Mouse (Mus musculus): ENCODE measurements around the gene Thsd4. TPM values are rescaled to one million over a fixed set of nuclear protein-coding genes. Genes with fewer than 3 reads are reported as not detected.
"Not testable (repeated sequence)": the region's sequence is repeated elsewhere in the genome, so short reads cannot be mapped to it uniquely, and the experiment has no call there.

Gene Thsd4
- total RNA-seq, 1 experiment from 2014 or later: 7.2 TPM

DNA sequence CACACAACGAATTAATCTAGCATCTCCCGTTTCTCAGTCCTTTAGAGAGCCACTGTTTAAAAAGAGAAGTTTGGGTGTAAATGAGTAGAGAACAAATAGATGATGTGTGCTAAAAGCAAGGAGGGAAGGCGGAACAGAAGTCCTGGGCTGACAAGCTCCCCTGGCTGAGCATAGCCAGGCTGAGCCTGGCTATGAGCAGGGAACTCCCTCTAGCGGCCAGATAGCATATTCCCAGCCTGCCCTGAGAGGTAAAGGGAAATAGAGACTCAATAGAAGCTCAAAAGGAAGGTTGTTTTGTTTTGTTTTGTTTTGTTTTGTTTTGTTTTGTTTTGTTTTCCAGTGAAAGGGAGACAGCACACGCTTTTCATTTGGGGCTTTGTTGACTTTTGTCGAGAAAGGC lies 552.5 kb downstream of the Thsd4 start:
- DNase-seq: peak; percentile 52

DNA sequence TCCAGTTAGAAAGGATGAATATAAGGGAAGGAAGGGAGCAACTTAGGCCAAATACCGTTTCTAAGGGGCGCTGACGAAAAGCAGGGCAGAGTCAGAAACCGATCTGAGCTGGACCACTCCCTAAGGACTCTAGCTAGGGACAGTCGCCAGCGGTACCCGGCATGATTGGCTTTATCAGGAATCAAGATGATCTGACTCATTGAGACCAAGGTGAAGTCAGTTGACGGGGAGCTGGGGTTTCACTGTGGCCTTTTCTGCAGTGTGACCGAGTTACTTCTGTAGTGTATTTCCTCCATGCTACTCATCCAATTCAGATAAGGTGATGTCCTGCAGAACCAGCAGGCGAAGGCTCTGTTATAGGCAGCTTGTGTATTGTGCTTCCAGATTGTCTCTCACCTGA lies 556.8 kb downstream of the Thsd4 start:
- DNase-seq: no peak

DNA sequence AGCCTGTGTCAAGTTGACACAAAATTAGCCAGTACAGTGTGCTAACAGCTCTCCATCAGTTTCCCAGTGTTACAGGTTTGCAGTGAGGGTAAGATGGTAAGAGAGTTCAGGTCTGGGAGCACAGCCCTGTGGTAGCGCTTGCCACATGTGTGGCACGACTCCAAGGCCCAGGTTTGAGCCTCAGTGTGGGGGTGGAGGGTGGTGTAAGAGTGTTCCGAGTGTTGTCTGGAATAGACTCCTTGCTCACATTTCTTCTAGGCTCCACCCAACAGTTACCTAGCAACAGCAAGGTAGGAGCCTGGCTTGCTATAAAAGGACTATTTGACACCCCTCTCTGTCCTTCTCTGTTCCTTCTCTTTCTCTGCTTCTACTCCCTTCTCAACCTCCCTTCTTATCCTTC lies 557.5 kb downstream of the Thsd4 start:
- no peak for DNase-seq

GRCm38 (mm10) chr9:59961201-59961955 lies 560.5 kb downstream of the Thsd4 start:
- DNase-seq: no peak

GRCm38 (mm10) chr9:59960559-59960958 lies 561.3 kb downstream of the Thsd4 start, which contains the start of gene Nr2e3:
TSS of gene Nr2e3 (minus strand) at chr9:59960659.
- no peak for DNase-seq

DNA sequence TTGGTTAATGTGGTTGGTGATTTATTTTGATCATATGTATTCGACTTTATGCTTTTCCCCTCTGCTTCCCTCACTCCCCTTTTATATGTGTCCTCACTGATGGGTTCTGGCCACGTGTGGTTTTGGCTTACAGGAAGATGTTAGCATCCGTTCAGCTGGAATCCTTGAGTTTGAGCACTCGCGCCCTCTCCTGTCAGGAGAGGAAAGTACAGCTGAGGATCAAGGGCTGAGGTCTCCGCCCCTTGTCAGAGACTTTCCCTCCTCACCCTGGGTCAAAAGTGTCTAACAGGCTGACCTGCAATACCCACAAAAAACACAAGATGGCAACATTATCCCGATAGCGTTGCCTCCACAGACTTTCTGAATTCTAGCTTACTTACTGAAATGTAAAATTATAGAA lies 562.6 kb downstream of the Thsd4 start:
- peak; percentile 75 for DNase-seq

GRCm38 (mm10) chr9:59958115-59958514 lies 563.7 kb downstream of the Thsd4 start:
- not testable (repeated sequence) for DNase-seq

GRCm38 (mm10) chr9:59956496-59956895 lies 565.4 kb downstream of the Thsd4 start:
- no peak for DNase-seq

DNA sequence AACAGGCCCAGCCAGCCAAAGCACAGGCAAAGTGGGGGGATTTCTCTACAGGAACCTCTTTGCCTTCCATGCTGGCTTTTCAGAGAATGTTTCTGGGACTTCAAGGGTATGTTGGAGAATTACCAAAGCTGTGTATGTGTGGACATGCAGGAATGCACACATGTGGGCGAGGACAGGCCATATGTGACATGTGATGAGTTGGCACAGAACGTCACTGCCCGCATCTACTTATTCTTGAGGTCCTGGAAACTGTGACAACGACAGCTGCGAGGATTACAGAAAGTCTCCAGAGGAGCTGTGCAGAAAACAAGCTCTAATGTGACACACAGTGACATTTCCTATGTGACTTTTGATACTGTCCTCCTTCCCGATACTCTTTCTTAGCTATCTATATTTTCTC lies 566.2 kb downstream of the Thsd4 start:
- no peak for DNase-seq

GRCm38 (mm10) chr9:59955199-59955598 lies 566.6 kb downstream of the Thsd4 start:
- no peak for DNase-seq

GRCm38 (mm10) chr9:59953556-59953955 lies 568.3 kb downstream of the Thsd4 start:
- DNase-seq: no peak

- peak; percentile 68 for DNase-seq
Measured at GRCm38 (mm10) chr9:59952515-59953070, 569.3 kb downstream of the Thsd4 start.

GRCm38 (mm10) chr9:59951943-59952342 lies 569.9 kb downstream of the Thsd4 start:
- DNase-seq: no peak

DNA sequence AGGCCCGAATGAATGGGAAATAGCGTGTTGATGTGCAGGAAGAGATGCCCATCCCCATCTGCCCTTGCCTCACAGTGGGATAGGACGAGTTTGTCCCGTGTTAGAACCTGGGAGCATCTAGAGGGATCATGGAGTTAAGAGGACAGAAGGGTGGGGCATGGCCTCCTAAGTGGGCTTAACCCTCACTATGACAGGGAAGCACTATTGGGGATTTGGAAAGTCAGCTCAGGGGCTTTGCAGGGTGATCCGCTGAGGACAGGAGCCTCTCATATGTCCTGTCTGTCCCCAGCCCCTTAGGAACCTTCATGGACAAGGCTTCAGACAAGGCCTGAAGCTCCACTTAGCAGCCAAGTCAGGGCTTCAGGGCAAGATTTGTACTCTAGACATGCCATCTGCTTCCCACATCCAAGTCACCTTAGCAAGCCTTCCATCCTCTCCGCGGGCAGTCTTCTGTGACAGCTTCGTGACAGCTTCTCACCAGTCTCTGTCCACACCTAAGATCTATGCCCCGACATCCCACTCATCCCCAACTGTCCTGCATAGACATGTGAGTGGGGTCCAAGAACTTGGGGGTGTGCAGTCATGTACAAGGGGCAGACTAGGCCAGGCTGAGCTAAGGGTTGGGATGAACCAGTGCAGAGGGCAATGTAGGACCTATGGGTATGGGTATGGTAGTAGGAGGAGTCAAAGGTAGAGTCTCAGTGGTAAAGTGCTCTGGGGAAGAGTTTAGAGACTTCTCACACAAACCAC lies 570.7 kb downstream of the Thsd4 start:
- no peak for DNase-seq

- no peak for DNase-seq
Measured at GRCm38 (mm10) chr9:59949981-59950380, 571.9 kb downstream of the Thsd4 start.

GRCm38 (mm10) chr9:59949511-59949910 lies 572.3 kb downstream of the Thsd4 start:
- no peak for DNase-seq

GRCm38 (mm10) chr9:59948691-59949250 lies 573.1 kb downstream of the Thsd4 start:
- no peak for DNase-seq

DNA sequence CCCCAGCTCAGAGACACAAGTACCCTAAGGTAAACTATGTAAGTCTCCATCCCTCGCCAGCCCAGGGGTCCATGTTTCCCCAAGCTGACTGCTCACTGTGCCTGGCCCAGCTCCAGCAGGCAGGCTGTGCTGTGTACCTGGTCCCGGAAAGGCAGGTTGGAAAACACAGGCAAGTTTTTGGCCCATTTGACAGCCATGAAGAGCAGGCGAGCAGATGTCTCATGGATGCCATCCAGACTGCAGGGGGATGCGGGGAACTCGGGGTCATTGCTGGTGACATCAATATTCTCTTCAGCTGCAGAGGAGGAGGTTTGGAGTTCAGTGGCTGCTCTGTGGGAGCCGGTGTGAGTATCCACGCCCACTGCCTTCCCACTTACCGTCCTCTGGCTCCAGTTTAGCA lies 573.6 kb downstream of the Thsd4 start:
- DNase-seq: no peak

DNA sequence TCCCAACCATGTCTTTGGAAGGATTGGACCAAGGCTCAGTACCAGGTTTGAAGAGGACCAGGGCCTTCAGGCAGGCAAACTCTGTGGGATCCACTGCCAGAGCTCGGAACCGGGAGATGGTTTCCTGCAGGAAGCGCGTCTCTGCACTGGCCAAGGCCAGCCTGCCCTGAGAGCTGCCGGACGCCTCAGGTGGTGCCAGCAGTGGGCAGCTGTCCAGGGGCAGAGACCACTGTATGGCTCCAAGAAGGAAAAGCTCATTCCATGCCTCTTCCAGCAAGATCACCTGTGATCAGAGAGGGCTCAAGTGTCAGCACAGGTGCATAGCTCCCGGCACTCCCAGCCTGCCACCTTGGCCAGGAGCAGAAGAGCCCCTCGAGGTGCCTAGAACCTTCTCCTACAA lies 574.6 kb downstream of the Thsd4 start:
- DNase-seq: no peak

- no peak for DNase-seq
Measured at GRCm38 (mm10) chr9:59945241-59945640, 576.6 kb downstream of the Thsd4 start.

- no peak for DNase-seq
Measured at GRCm38 (mm10) chr9:59943826-59944225, 578.0 kb downstream of the Thsd4 start.

DNA sequence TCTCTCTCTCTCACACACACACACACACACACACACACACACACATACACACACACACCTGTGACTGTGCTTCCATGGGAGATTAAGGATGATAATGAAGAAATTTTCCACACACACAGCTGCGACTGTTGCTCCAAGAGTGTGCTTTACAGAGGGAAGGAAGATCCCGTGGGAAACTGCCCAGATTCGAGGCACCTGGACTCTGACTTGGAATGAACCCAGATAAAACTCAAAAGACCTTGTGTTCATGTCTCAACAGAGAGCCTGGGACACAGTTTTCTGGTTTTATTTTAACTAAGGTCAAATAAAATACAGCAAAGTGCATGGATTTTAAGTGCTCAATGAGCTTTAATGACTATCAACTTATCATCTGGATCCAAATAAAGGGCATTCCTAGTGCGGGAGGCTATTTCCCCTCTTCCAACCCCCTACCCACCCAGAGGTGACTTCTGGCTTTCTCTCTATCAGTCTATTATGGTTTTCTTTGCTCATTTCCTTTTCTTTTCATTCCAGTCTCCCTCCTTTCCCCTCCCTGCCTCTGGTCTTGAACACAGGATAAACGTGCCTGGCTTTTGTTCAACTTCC lies 579.3 kb downstream of the Thsd4 start:
- no peak for DNase-seq

DNA sequence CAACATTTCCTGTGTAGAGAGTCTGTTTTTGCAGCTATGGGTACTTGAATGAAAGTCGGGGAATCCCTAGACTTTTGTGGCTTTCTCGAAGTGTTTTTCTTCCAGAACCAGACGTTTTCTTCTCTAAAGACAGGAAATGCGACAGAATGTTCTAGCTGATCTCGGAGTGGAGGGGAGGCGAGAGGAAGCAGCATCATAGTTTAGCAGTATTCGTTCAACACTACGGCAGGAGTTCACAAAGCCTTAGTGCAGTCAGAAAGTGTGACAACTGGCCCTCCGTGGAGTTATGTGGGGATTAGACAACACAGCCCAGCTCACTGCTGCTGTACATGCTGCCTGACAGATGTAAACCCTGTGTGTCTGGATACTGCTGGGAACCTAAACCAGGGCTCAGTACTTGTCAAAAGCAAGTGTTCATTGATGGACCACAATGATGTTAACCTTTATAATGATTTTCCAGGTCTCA lies 579.9 kb downstream of the Thsd4 start:
- no peak for DNase-seq

All from adrenal gland, postnatal 25 days (tissue).